Mouse (Mus musculus) liver, embryonic 14.5 days (tissue): ENCODE measurements around the gene Upk3bl. TPM values are rescaled to one million over a fixed set of nuclear protein-coding genes. Genes with fewer than 3 reads are reported as not detected.

ENCODE experiments used
- ATAC-seq: fragments of 200-750 bp; cut with Nextera tagmentation; 2 replicates; pipeline ENCODE4 v1.8.0; 2017; ENCODE audit warnings: moderate number of reproducible peaks, mild to moderate bottlenecking, moderate library complexity; ENCODE audit not compliant: insufficient read depth
- DNase-seq, 3 experiments: peaks; one replicate each; pipeline ENCODE4 v3.0.0-alpha.2; 2012 to 2013; ENCODE audit warnings: low read depth in 3 of 3, low spot score in 3 of 3
- H3K27ac ChIP-seq: fragments of 300-500 bp; sonication (generic); 2 replicates; pipeline ENCODE4 v1.5.1; 2014; ENCODE audit warnings: moderate library complexity, mild to moderate bottlenecking, control low read depth, inconsistent platforms
- H3K27me3 ChIP-seq: fragments of 300-500 bp; sonication (generic); 2 replicates; pipeline ENCODE4 v1.6.1; 2014; ENCODE audit warnings: mild to moderate bottlenecking, low read length, moderate library complexity; ENCODE audit not compliant: control insufficient read depth, insufficient read depth
- H3K36me3 ChIP-seq: fragments of 300-500 bp; sonication (generic); replicated peaks from 2 replicates; pipeline ENCODE4 v1.6.1; 2014; ENCODE audit warnings: low read depth; ENCODE audit not compliant: control insufficient read depth, insufficient read depth
- H3K4me1 ChIP-seq, 2 experiments: fragments of 200-500 bp in 1 of 2; fragments of 300-500 bp in 1 of 2; sonication (generic) in 1 of 2; replicated peaks; 2 replicates each; pipeline ENCODE4 v1.6.1; 2012 to 2014; ENCODE audit warnings: antibody characterized with exemption in 1 of 2, inconsistent platforms in 1 of 2, low read length in 1 of 2; ENCODE audit not compliant: control insufficient read depth in 2 of 2, insufficient read depth in 2 of 2
- H3K4me2 ChIP-seq: fragments of 300-500 bp; sonication (generic); 2 replicates; pipeline ENCODE4 v1.6.1; 2014; ENCODE audit warnings: low read depth, mild to moderate bottlenecking, control low read depth, moderate library complexity
- H3K4me3 ChIP-seq, 2 experiments: fragments of 200-500 bp in 1 of 2; fragments of 300-500 bp in 1 of 2; sonication (generic) in 1 of 2; 2 replicates each; pipeline ENCODE4 v1.5.1; 2012 to 2014; ENCODE audit warnings: low read depth in 2 of 2, low read length in 2 of 2, mild to moderate bottlenecking in 2 of 2, control low read depth in 1 of 2, inconsistent platforms in 1 of 2, moderate library complexity in 1 of 2; ENCODE audit not compliant: insufficient read depth in 1 of 2
- H3K9ac ChIP-seq: fragments of 300-500 bp; sonication (generic); replicated peaks from 2 replicates; pipeline ENCODE4 v1.6.1; 2014; ENCODE audit warnings: mild to moderate bottlenecking, control low read depth, moderate library complexity
- H3K9me3 ChIP-seq: fragments of 300-500 bp; sonication (generic); 2 replicates; pipeline ENCODE4 v1.6.1; 2016; ENCODE audit warnings: low read length, mixed read lengths; ENCODE audit not compliant: control insufficient read depth
- CTCF ChIP-seq: IDR thresholded peaks from 2 replicates; pipeline ENCODE4 v1.5.1; 2016; ENCODE audit warnings: antibody characterized with exemption, low read depth, control low read depth
- EP300 ChIP-seq: IDR thresholded peaks from 2 replicates; pipeline ENCODE4 v1.6.1; 2016; ENCODE audit warnings: antibody characterized with exemption, low read depth
- WGBS: fragments of 180-500 bp; shearing (Covaris S2); extraction: QIAGEN DNeasy Blood & Tissue Kit; methylation state at CpG from one replicate; pipeline ENCODE4 v1.1.7; 2014; ENCODE audit not compliant: insufficient replicate concordance; 5-methylcytosine and 5-hydroxymethylcytosine counted together
- polyA plus RNA-seq, 2 experiments: library from polyadenylated mRNA; depleted of rRNA in 1 of 2; stranded (reverse) in 1 of 2; unstranded in 1 of 2; fragments of >200 nt; fragmentation: Nextera tagmentation in 1 of 2; extraction: Ambion mirVana in 1 of 2; gene quantifications; 2 replicates each; pipeline versions ENCODE4 v1.2.1 to v1.2.3; 2012 to 2014

Gene Upk3bl
- polyA plus RNA-seq, 2 experiments = 0.10 TPM; not detected in 1

- Histone ChIP-seq H3K36me3 (no peaks in the 10 kb centered on the region), H3K9ac (no peak within 1 kb of the TSS), H3K9me3 (no peaks in the 10 kb centered on the region), H3K4me2 (no peak within 1 kb of the TSS), H3K27me3 (no peaks in the 10 kb centered on the region), H3K4me1 (peaks cover 0 to 5% of the 10 kb centered on the region in 2 experiments; a peak in 2 of 4 replicates), H3K27ac (no peak within 1 kb of the TSS), H3K4me3 (no peak within 1 kb of the TSS; a peak in 1 of 4 replicates)
- 39% methylated on average over 17 of the region's 17 CpGs for WGBS
- ATAC-seq = 0 out of 2 replicates have a peak, but pooled peaks have one; percentile 28
- no peak for DNase-seq
- TF ChIP-seq CTCF = no peak
- no peak for TF ChIP-seq EP300
Observed at GRCm38 (mm10) chr5:136038258-136039214, 15.8 kb upstream of the Upk3bl start, which contains the start of gene Upk3b. Gene Upk3b (plus strand): TSS chr5:136038496.

- Histone ChIP-seq H3K36me3 (no peaks in the 10 kb centered on the region), H3K9me3 (no peaks in the 10 kb centered on the region), H3K27ac (no peak overlapping the region), H3K27me3 (no peaks in the 10 kb centered on the region), H3K4me1 (peaks cover 0 to 5% of the 10 kb centered on the region in 2 experiments; a peak in 2 of 4 replicates), H3K9ac (no peak overlapping the region), H3K4me2 (no peak overlapping the region), H3K4me3 (peak overlapping the region in 1 of 2 experiments; percentile 7; a peak in 1 of 4 replicates)
- WGBS = 17% methylated on average over 5 of the region's 5 CpGs
- DNase-seq = no peak
- ATAC-seq = no peak
- TF ChIP-seq CTCF = no peak
- no peak for TF ChIP-seq EP300
Observed at GRCm38 (mm10) chr5:136040210-136040609, 14.1 kb upstream of the Upk3bl start.

DNA sequence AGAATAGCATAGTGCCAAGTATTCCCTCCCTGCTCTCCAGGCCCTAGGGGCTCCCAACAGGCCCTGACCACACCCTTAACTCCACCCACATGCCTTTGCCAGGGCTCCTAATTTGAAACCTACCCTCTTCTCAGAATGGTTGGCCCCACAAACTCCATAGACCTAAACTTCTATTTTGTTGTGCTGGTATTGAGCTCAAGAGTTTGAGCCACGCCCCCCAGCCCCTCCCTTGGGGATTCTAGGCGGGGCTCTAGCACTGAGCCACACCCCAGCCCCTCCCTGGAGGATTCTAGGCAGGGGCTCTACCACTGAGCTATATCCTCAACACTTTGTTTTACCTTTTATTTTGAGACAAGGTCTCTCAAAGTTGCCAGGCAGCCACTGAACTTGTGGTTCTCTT lies 13.0 kb upstream of the Upk3bl start:
- no peaks in the 10 kb centered on the region for H3K27me3 ChIP-seq
- H3K4me3 ChIP-seq = no peak overlapping the region
- ATAC-seq = no peak
- DNase-seq = peak in 1 of 3 experiments; percentile 10
- no peak overlapping the region for H3K27ac ChIP-seq
- H3K9me3 ChIP-seq = no peaks in the 10 kb centered on the region
- no peak overlapping the region for H3K4me2 ChIP-seq
- no peak for TF ChIP-seq CTCF
- no peak for TF ChIP-seq EP300
- WGBS = 22% methylated on average over 2 of the region's 2 CpGs
- H3K36me3 ChIP-seq = no peaks in the 10 kb centered on the region
- H3K4me1 ChIP-seq = peaks cover 0 to 5% of the 10 kb centered on the region in 2 experiments; a peak in 2 of 4 replicates
- no peak overlapping the region for H3K9ac ChIP-seq

DNA sequence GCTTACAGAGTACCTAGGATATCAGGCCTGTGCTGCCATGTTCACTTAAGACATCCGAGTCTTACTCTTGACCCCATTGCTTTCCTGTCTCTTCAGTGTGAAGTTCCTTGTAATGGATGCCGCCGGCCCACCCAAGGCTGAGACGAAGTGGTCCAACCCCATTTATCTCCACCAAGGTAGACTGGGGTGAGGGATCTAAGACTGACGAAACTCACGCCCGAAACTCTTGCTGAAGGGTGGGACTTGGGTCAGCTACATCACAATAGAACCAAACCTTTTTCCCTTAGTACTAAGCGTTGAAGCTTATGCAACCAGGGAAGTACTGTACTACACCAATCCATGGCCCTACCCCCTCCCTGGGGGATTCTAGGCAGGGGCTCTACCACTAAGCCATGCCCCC lies 12.6 kb upstream of the Upk3bl start:
- no peak for TF ChIP-seq CTCF
- TF ChIP-seq EP300 = no peak
- WGBS = 79% methylated on average over 8 of the region's 8 CpGs
- Histone ChIP-seq H3K9me3 (no peaks in the 10 kb centered on the region), H3K4me3 (no peak overlapping the region), H3K36me3 (no peaks in the 10 kb centered on the region), H3K27ac (no peak overlapping the region), H3K4me1 (peaks cover 0 to 5% of the 10 kb centered on the region in 2 experiments; a peak in 2 of 4 replicates), H3K9ac (no peak overlapping the region), H3K27me3 (no peaks in the 10 kb centered on the region), H3K4me2 (no peak overlapping the region)
- DNase-seq = no peak
- ATAC-seq = no peak

DNA sequence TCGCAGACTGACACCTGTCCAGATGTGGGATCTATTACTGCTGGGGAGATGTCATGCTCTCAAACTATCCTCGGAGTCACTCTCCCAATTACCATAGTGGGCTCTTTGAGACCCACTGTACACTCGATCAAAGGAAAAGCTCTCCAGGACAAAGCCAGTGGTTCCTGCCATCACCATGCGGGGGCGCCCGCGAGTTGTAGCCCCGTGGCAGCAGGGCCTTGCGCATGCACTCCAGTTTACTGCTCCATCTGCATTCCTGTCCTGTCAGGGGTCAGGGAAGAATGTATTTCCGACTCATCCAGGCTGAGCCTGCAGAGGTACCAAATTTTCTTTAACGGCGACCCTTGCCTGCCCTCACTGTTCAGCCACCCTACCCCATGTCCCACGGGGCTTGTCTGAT lies 9.4 kb upstream of the Upk3bl start:
- Histone ChIP-seq H3K4me3 (no peak overlapping the region), H3K36me3 (no peaks in the 10 kb centered on the region), H3K9ac (no peak overlapping the region), H3K27me3 (no peaks in the 10 kb centered on the region), H3K27ac (no peak overlapping the region), H3K4me2 (no peak overlapping the region), H3K4me1 (no peaks in the 10 kb centered on the region; a peak in 1 of 4 replicates), H3K9me3 (no peaks in the 10 kb centered on the region)
- DNase-seq (no peak), ATAC-seq (no peak)
- 50% methylated on average over 13 of the region's 13 CpGs for WGBS
- TF ChIP-seq EP300 = no peak
- peak; percentile 69 for TF ChIP-seq CTCF
